Mouse (Mus musculus) pancreas, adult 10 weeks (tissue): ENCODE measurements around the gene Uggt2. TPM values are rescaled to one million over a fixed set of nuclear protein-coding genes. Genes with fewer than 3 reads are reported as not detected.

Experiments used
- polyA plus RNA-seq: library from polyadenylated mRNA; stranded (reverse); fragments of 350-450 nt; fragmentation: Illumina TruSeq; extraction: RNeasy Lipid Tissue Mini Kit (QIAGEN cat#74804); gene quantifications from one replicate; pipeline ENCODE4 v1.2.3, GENCODE M21; 2015; ENCODE audit warnings: low read depth, low replicate concordance; ENCODE audit not compliant: insufficient read depth

Uggt2 gene
- polyA plus RNA-seq: 3.2 TPM

GRCm38 (mm10) chr14:119098851-119099569 is at the start of gene Uggt2:
Uggt2 (minus strand) TSS chr14:119099430.

GRCm38 (mm10) chr14:119137906-119138785 is 38.9 kb upstream of the Uggt2 start, which contains the start of gene Hs6st3:
Hs6st3 (plus strand) TSS chr14:119138341.

GRCm38 (mm10) chr14:118937533-118938492 is 161.4 kb downstream of the Uggt2 start, which contains the start of gene Dnajc3:
Dnajc3 (plus strand) TSS chr14:118937976.

Other genes with a start within 250 kb of the Uggt2 start
- gene Dzip1, start 174.0 kb downstream of the Uggt2 start, polyA plus RNA-seq: 2.1 TPM
- gene Dnajc3, start 161.5 kb downstream of the Uggt2 start, polyA plus RNA-seq: 36.5 TPM
- not detected for gene Hs6st3, start 38.9 kb upstream of the Uggt2 start, polyA plus RNA-seq